Mouse (Mus musculus): ENCODE results near the gene Eef1akmt1.

Gene Eef1akmt1

DNA sequence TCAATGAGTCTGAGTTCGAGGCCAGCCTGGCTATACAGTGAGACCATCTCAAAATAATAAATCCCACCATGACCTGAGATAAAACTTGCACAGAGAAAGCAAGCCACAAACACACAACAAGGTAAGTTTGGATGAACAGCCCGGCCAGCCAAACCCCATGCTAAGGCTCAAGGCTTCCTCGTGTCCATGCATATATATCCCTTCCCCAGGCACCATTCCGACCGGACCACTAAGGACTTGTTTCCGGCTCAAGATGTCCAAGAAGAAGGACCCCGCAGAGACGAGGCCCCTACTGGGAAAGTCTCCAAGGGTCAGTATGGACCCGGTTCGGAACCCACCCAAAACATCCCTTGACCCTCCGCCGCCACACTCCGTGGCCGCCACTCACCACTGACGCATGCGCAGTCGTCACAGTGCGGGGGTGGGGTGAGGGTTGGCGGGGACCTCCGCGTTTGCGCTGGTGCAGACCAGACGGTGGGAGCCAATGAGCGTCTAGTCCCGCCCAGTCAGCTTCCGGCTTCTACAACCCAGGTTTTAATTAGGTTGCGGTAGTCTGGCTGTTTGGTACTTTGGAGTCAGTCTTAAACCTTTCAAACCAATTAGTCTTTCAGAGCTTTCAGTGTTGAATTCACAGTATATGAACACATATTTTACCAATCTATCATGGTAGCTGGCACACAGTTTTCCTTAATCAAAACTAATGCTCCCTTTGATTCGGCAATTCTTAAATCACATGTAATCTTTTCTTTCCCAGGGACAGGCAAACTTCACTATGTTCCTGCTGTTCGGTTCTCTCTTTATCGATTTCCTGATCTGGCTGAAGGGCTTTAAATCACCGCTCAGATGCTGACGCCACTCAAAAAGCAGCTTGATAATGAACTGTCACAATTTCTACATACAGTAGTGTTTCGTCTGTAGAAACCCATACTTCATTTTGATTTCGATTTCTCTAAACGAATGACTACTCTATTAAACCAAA, at the start of gene Eef1akmt1:
Gene Eef1akmt1 (minus strand): TSS at position 458 of the 979 bp plus-strand sequence.
- peak; percentile 95 for DNase-seq (ENCODE audit: low read depth, low spot score)
- no peaks in the 10 kb centered on the region for H3K36me3 ChIP-seq (ENCODE audit: control insufficient read depth, insufficient read depth, low read length, poor library complexity, severe bottlenecking)
- H3K27me3 ChIP-seq (ENCODE audit: control insufficient read depth, insufficient read depth, low read length, poor library complexity, severe bottlenecking), result no peaks in the 10 kb centered on the region

DNA sequence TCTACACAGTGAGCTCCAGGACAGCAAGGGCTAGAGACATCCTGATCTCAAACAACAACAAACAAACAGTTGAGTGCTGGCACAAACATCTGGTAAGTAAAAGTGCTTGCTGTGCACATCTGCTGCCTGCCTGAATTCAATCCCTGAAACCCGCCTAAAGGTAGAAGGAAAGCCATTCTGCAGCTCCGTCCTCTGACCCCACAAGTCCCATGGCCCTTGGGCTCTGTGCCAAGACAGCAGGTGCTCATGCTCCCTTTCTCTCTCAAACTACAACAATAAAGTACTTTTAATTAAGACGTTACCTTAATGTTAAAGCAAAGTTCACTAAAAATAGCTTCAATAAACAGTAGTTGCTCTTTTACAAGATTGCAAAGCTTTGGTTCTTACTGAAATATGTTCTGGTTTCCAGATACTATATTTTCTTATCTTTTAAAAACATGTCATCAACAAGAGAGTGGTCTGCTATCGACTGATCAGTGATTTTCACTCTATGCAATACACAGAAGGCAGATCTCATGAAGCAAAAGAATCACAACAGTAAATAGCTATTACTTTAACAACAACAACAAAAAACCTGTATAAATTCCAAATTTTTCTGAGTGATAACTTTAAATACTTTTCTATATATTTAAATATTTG, 49.3 kb upstream of the Eef1akmt1 start:
- peaks cover 11% of the 10 kb centered on the region for H3K36me3 ChIP-seq (ENCODE audit: control insufficient read depth, insufficient read depth, low read length, poor library complexity, severe bottlenecking)
- DNase-seq (ENCODE audit: low read depth, low spot score), result no peak
- no peaks in the 10 kb centered on the region for H3K27me3 ChIP-seq (ENCODE audit: control insufficient read depth, insufficient read depth, low read length, poor library complexity, severe bottlenecking)

DNA sequence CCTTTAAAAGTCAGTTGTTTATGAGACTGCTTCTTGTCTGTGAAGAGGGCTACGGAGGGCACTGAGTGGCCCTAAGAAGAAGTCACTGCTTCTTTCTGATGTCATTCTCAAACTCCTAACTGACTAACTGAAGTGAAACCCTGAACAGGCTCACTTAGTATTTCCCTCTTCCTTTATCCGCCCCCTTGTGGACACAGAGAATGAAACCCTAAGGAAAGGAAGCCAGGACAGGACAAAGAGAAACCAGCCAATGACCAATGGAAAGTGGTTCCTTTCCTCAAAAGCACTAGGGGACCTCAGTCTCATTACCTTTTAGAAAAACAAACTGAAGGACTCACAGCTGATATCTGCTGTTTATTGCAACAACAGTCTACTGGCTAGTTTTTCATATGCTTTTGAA, 48.1 kb upstream of the Eef1akmt1 start:
- DNase-seq (ENCODE audit: low read depth, low spot score), result peak; percentile 56
- H3K27me3 ChIP-seq (ENCODE audit: control insufficient read depth, insufficient read depth, low read length, poor library complexity, severe bottlenecking), result no peaks in the 10 kb centered on the region

DNA sequence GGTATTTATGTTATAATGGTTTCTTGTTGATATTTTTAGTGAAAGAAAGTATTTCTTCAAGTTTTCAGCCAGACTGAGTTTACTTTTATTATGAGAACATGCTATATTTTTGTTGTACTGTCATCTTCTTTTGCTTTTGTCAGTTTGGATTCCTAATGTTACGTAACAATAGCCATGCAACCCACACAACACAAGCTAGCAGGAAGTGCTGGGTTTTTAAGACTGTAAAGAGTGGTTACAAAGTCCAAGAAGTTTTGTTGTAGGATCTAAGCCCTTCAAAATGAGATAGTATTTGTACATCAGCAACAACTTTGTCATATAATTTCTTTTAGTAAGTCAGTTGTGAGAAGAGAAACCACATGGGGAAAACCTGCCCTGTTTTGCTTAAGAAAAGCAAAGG, 46.3 kb upstream of the Eef1akmt1 start:
- no peak for DNase-seq (ENCODE audit: low read depth, low spot score)
- Histone ChIP-seq H3K27me3 (ENCODE audit: control insufficient read depth, insufficient read depth, low read length, poor library complexity, severe bottlenecking) (no peaks in the 10 kb centered on the region), H3K36me3 (ENCODE audit: control insufficient read depth, insufficient read depth, low read length, poor library complexity, severe bottlenecking) (peaks cover 5% of the 10 kb centered on the region)

More for the DNA sequence above, 48.1 kb upstream of the Eef1akmt1 start:
- peaks cover 9% of the 10 kb centered on the region; the same call in 1 of the 2 replicates for H3K36me3 ChIP-seq (ENCODE audit: control insufficient read depth, insufficient read depth, low read length, poor library complexity, severe bottlenecking)

DNA sequence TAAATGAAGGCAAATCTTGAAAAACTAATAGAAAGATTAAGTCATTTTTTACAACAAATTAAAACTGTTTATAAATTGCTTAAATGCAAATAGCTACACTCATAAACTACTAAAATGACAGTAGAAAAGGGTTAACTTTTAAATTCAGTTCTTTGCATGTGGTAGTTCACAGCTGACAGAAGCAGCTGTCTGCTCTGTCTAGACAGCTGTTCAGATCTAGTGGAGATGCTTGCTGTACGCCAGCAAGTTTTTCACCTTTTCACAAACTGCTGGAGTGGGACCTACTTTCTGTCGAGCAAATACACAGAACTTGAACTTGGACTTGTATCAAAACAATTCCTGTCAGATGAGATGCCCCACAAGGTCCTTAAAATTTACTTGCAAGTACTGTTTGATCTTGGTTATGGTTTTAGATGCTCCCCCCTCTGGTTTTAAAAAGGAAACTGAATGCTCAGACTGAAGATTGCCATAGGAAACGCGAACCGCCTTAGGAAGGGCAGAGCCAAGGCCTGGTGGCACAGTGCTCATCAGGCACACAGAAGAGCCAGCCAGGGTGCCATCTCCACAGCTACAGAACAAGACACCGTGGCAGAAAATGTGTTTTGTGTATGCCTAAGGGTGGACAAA, 45.0 kb upstream of the Eef1akmt1 start:
- H3K27me3 ChIP-seq (ENCODE audit: control insufficient read depth, insufficient read depth, low read length, poor library complexity, severe bottlenecking), result no peaks in the 10 kb centered on the region
- peaks cover 5% of the 10 kb centered on the region; the same call in 1 of the 2 replicates for H3K36me3 ChIP-seq (ENCODE audit: control insufficient read depth, insufficient read depth, low read length, poor library complexity, severe bottlenecking)
- DNase-seq (ENCODE audit: low read depth, low spot score), result no peak

DNA sequence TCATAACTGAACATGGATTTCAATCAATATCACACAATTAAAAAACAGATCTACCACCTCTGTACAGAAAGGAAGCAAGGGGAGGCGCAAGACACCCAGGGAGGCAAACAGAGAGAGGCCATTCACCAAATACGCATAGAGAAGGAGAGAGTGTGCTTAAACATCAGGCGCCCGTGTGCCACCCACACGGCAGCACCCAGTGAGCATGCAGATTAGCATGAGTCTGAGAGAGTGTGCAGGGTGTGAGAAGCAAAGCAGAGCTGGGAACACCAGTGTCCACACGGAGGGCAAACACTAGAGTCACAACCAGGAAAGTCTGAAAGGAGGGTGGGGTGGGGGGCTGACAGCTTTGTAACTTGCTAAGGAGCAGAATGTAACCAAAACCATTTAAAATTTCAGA, 44.4 kb upstream of the Eef1akmt1 start:
- Histone ChIP-seq H3K27me3 (ENCODE audit: control insufficient read depth, insufficient read depth, low read length, poor library complexity, severe bottlenecking) (no peaks in the 10 kb centered on the region), H3K36me3 (ENCODE audit: control insufficient read depth, insufficient read depth, low read length, poor library complexity, severe bottlenecking) (peaks cover 5% of the 10 kb centered on the region; the same call in 1 of the 2 replicates)
- no peak for DNase-seq (ENCODE audit: low read depth, low spot score)

DNA sequence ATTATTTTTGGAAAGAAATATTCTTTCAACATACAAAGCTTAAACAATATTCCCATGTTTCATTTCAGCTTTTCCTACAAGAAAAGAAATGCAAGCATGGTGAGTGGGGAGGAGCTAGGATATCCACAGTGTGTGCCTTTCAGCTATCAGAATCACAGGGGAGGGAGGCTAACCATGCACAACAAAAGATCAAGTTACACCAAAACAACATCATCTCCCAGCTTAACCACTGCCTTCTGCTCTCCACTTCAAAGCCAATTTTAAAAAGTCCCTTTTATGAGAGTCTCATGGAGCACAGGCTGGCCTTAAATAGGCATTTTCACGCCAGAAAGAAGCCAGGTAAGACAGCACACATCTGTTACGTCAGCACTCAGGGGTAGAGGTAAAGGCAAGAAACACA, 39.6 kb upstream of the Eef1akmt1 start:
- Histone ChIP-seq H3K27me3 (ENCODE audit: control insufficient read depth, insufficient read depth, low read length, poor library complexity, severe bottlenecking) (no peaks in the 10 kb centered on the region), H3K36me3 (ENCODE audit: control insufficient read depth, insufficient read depth, low read length, poor library complexity, severe bottlenecking) (peaks cover 6% of the 10 kb centered on the region; the same call in 1 of the 2 replicates)
- DNase-seq (ENCODE audit: low read depth, low spot score), result no peak

DNA sequence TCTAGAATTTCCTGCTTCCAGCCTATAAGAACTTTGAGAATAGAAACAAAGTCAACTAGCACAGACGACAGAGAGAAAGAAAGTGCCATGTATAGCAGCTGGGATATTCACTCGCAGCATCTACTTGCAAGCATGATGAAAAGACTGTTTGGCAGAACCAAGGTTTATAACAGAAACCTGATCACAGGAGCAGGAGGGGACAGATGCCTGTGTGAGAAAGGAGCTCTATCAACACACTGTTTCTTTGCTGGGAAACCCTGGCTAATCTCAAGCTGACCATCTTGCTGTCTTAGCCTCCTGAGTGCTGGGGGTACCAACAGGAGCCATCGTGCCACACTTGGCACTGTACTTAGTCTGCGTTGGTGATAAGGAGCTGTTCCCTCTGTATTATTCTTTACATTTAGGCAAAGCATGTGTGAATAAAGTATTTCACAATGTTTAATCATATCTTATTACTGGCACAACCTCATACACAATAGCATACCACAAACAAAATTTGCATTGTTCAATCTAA, 38.5 kb upstream of the Eef1akmt1 start:
- H3K36me3 ChIP-seq (ENCODE audit: control insufficient read depth, insufficient read depth, low read length, poor library complexity, severe bottlenecking), result peaks cover 6% of the 10 kb centered on the region; the same call in 1 of the 2 replicates
- no peak for DNase-seq (ENCODE audit: low read depth, low spot score)
- H3K27me3 ChIP-seq (ENCODE audit: control insufficient read depth, insufficient read depth, low read length, poor library complexity, severe bottlenecking), result no peaks in the 10 kb centered on the region

DNA sequence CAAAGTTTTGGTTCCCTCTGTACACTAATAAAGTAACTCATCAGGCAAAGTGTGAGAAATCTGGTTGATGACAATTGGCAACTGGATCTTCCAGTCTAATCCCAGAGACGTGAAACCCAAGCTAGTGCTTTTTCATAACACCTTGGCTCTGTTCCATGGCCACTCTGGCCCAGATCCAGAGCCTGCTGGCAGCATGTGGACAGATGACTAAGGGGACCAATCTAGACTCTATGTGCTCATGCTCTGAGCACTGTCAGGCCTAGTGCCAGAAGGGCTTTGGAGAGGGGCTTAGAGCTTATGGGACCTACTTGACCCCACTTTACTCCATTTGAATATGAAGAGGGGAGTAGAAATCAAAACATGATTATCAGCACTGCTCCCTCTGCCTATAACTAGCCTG, 36.1 kb upstream of the Eef1akmt1 start:
- DNase-seq (ENCODE audit: low read depth, low spot score), result no peak
- Histone ChIP-seq H3K27me3 (ENCODE audit: control insufficient read depth, insufficient read depth, low read length, poor library complexity, severe bottlenecking) (no peaks in the 10 kb centered on the region), H3K36me3 (ENCODE audit: control insufficient read depth, insufficient read depth, low read length, poor library complexity, severe bottlenecking) (peaks cover 10% of the 10 kb centered on the region)

DNA sequence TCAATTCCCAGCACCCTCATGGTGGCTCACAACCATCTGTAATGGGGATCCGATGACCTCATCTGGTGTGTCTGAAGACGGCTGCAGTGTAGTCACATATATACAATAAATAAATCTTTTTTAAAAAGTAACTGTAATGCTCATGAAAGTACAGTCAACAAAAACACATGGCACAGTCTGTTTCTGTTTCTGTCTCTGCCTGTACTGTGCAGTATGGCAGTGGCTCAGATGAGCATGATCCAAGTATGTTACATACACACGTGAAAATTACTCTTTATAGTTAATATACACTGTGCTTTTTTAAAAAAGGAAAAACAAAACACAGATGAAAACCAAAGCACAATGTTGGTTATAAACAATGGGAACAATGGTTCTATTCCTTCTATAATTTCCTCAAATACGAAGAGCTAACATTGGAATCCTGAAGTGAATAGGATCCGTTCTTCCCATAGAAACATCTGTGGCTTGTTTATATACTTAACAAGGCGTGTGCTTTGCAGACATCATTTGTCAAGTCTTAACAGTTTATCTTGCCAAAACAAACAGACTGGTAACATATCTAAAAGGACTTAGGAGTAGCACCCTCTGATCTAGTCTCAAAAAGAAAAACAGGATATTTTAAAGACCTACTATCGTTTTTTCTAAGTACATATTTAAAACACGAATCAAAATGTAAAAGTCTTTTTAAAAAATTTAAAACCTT, 35.4 kb upstream of the Eef1akmt1 start:
- no peak for DNase-seq (ENCODE audit: low read depth, low spot score)
- Histone ChIP-seq H3K36me3 (ENCODE audit: control insufficient read depth, insufficient read depth, low read length, poor library complexity, severe bottlenecking) (peaks cover 10% of the 10 kb centered on the region), H3K27me3 (ENCODE audit: control insufficient read depth, insufficient read depth, low read length, poor library complexity, severe bottlenecking) (no peaks in the 10 kb centered on the region)

DNA sequence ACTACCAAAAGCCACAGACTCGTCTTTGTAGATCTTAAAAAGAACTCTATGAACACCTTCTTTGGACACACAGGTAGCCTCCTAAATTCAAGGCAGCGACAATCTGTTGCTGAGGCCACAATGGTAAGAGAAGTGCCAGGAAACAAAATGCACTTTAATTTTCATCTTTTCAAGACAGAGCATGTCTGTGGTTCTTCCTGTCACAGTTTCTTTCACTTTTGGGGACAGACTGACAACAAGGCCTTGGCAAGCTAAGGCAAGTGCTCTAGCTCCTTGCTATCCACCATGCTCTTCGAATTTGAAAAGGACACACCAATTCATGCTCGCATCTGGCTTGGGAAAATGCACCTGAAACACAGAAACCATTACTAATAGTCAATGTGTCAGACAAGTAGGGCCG, 21.9 kb upstream of the Eef1akmt1 start:
- Histone ChIP-seq H3K36me3 (ENCODE audit: control insufficient read depth, insufficient read depth, low read length, poor library complexity, severe bottlenecking) (peaks cover 15% of the 10 kb centered on the region; the same call in 1 of the 2 replicates), H3K27me3 (ENCODE audit: control insufficient read depth, insufficient read depth, low read length, poor library complexity, severe bottlenecking) (no peaks in the 10 kb centered on the region)
- no peak for DNase-seq (ENCODE audit: low read depth, low spot score)

DNA sequence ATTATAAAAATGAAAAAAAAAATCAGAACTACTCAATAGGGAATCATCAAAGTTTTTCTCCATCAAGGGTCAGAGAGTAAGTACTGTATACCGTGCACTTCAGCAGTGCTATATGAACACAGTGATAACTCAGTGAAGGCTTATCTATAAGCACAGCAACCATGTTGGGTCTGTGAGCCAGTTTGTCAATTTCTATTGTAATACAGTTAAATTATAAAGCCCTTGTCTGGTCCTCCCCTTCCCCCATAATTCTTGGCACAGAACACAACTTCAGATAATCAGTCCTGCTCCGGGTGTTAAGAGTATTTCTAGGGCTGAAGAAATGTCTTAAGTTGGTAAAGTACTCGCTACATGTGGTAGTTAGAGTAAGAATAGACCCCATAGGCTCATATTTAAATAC, 20.4 kb upstream of the Eef1akmt1 start:
- H3K36me3 ChIP-seq (ENCODE audit: control insufficient read depth, insufficient read depth, low read length, poor library complexity, severe bottlenecking), result peaks cover 17% of the 10 kb centered on the region; the same call in 1 of the 2 replicates
- no peak for DNase-seq (ENCODE audit: low read depth, low spot score)
- H3K27me3 ChIP-seq (ENCODE audit: control insufficient read depth, insufficient read depth, low read length, poor library complexity, severe bottlenecking), result no peaks in the 10 kb centered on the region

DNA sequence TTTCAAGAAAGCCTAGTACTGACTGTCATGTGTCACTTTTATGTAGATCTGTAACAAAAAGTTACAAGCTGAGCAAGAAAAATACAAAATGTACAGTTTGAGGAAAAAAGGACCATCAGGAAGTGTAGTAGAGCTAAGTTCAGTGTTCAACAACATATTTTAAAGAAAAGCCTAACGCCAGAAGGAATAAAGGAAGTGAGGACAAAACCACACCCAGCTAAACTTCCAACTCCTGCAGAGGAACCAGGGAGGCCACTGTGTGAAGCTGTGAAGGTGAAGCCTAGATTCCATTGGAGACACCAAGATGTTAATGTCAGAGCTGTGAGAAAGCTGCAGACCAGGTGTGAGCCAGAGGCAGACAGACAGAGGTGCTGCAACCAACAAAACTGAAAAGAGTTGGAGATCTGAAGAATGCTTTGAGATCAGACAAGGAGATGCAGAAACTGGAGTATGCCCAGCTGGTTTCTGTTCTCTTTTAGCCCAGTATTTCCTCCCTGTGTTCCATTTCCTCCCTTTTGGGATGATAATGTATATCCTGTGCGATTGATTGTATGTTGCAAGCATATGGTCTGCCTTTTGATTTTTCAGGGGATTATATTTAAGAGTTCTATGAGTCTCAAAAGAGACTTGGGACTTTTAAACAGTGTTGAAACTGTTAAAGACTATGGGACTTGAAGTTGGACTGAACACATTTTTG, 5.1 kb upstream of the Eef1akmt1 start:
- Histone ChIP-seq H3K36me3 (ENCODE audit: control insufficient read depth, insufficient read depth, low read length, poor library complexity, severe bottlenecking) (no peaks in the 10 kb centered on the region), H3K27me3 (ENCODE audit: control insufficient read depth, insufficient read depth, low read length, poor library complexity, severe bottlenecking) (no peaks in the 10 kb centered on the region)
- no peak for DNase-seq (ENCODE audit: low read depth, low spot score)
